Mouse (Mus musculus): ENCODE measurements around the gene Auts2. TPM values are rescaled to one million over a fixed set of nuclear protein-coding genes. Genes with fewer than 3 reads are reported as not detected.
A peak's percentile ranks its signal among the peaks of the same experiment; 100 is the strongest.

The Auts2 gene
- polyA plus RNA-seq, 1 experiment from 2014 or later = 53.4 TPM

DNA sequence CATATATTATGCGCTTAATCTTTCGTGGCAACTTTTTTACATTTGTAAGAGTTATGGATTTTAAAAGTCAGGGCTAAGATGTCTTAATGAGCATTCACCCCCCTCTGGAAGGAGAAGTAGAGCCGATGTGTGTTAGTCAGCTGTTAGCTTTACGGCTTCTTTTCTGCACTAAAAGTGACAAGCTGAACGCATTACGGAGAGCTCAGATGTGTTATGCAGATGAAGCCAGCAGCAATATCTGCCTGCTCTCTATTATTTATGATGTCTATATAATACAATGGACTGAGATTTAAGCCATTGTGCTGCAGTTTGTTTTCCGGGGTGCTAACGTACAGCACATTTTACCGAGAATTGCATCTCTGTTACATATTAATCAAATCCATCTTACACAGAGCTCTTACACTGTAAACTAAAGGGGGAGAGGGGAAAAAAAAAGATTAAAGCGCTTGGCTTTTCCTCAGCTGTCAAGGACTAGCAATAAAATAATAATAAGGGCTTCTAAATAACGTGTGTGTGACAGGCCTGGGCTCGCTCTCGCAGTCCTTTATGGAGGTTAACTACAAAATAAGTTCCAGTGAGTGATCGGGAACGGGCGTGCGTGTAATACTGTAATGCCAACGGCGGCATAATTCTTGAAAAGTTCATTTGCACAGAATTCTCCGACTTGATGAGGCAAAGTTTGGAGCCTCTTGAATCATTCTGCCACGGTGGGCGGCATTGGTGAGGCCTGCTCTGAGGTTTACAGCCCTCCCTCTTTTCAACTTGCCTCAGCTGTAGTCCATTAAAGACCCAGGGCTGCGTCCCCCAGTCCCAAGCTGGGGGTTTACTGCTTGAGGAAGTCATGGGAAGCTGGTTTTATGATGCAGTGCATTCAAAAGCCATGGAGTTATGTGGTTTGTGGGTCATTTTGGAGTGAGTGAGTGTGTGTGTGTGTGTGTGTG is 961.8 kb downstream of the Auts2 start:
- Histone ChIP-seq H3K9ac (ENCODE audit: low read length) (no peak overlapping the region), H3K4me1 (ENCODE audit: control insufficient read depth, insufficient read depth, low read length) (peaks cover 46% of the 10 kb centered on the region), H3K4me3 (ENCODE audit: low read depth, low read length) (no peak overlapping the region), H3K4me2 (ENCODE audit: low read depth, severe bottlenecking) (peak overlapping the region; percentile 32), H3K36me3 (ENCODE audit: control insufficient read depth, insufficient read depth, low read length) (no peaks in the 10 kb centered on the region), H3K27me3 (ENCODE audit: control insufficient read depth, insufficient read depth, low read length) (no peaks in the 10 kb centered on the region; the same call in 1 of the 2 replicates), H3K27ac (replicated peaks; ENCODE audit: low read depth, low read length) (no peak overlapping the region; the same call in 1 of the 2 replicates), H3K9me3 (ENCODE audit: control insufficient read depth, low read length) (no peaks in the 10 kb centered on the region)
- DNase-seq (ENCODE audit: low spot score) (peak; percentile 83), ATAC-seq (ENCODE audit: insufficient number of reproducible peaks, low FRiP score, low TSS enrichment, low read depth) (0 out of 2 replicates have a peak, but pooled peaks have one; percentile 63)
- WGBS = 11% methylated on average over 23 of the region's 23 CpGs

DNA sequence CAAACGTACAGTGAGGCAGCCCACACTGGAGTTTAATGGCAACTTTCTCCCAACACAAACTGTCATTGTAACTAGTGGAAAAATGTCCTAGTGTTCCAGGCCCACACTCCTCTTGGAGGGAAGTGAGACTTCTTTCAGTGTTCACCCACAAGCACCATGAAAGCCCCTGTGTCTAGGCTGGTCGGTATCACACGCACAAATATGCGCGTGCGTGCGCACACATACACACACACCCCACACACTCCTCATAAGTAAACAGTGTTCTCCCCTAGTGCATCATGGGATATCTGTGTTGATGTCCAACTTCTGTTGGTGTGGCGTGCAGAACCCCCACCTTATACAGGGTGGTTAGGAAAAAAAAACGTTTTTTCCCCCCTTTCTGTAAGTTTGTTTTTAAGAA is 964.4 kb downstream of the Auts2 start:
- peaks cover 27% of the 10 kb centered on the region for H3K4me1 ChIP-seq (ENCODE audit: control insufficient read depth, insufficient read depth, low read length)
- no peak overlapping the region for H3K4me3 ChIP-seq (ENCODE audit: low read depth, low read length)
- H3K36me3 ChIP-seq (ENCODE audit: control insufficient read depth, insufficient read depth, low read length) = no peaks in the 10 kb centered on the region
- no peak for DNase-seq (ENCODE audit: low spot score)
- H3K9me3 ChIP-seq (ENCODE audit: control insufficient read depth, low read length) = no peaks in the 10 kb centered on the region
- H3K27ac ChIP-seq (replicated peaks; ENCODE audit: low read depth, low read length) = no peak overlapping the region
- no peak overlapping the region for H3K4me2 ChIP-seq (ENCODE audit: low read depth, severe bottlenecking)
- H3K27me3 ChIP-seq (ENCODE audit: control insufficient read depth, insufficient read depth, low read length) = no peaks in the 10 kb centered on the region; the same call in 1 of the 2 replicates
- no peak for ATAC-seq (ENCODE audit: insufficient number of reproducible peaks, low FRiP score, low TSS enrichment, low read depth)
- 90% methylated on average over 9 of the region's 9 CpGs for WGBS
- no peak overlapping the region for H3K9ac ChIP-seq (ENCODE audit: low read length)

DNA sequence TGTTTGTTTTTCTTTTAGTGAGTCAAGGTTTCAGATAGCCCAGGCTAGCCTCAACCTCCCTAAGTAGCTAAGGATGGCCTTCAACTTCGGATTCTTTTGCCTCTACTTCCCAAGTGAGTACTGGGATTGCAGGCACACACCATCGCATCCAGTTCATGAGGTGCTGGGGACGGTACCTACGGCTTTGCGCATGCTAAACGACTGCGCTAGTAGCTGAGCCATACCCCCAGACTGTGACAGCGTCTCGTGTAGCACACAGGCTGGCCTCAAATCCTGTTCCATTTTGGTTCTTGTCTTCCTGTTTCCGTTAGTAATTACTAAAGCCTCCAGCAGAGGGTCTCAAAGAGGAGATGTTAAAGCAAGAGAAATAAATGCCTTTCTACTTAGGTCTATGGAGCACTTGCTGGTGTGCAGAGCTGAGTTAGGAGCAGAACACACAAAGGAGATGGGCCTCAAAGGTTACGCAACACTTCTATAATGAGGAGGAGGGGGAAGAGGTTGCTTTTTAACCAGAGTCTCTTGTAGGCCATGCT is 967.3 kb downstream of the Auts2 start:
- H3K4me2 ChIP-seq (ENCODE audit: low read depth, severe bottlenecking) = no peak overlapping the region
- H3K36me3 ChIP-seq (ENCODE audit: control insufficient read depth, insufficient read depth, low read length) = no peaks in the 10 kb centered on the region
- WGBS = 74% methylated on average over 11 of the region's 11 CpGs
- H3K9me3 ChIP-seq (ENCODE audit: control insufficient read depth, low read length) = no peaks in the 10 kb centered on the region
- ATAC-seq (ENCODE audit: insufficient number of reproducible peaks, low FRiP score, low TSS enrichment, low read depth) = no peak
- no peak overlapping the region for H3K27ac ChIP-seq (replicated peaks; ENCODE audit: low read depth, low read length)
- peaks cover 12% of the 10 kb centered on the region; the same call in 1 of the 2 replicates for H3K4me1 ChIP-seq (ENCODE audit: control insufficient read depth, insufficient read depth, low read length)
- H3K9ac ChIP-seq (ENCODE audit: low read length) = no peak overlapping the region
- H3K27me3 ChIP-seq (ENCODE audit: control insufficient read depth, insufficient read depth, low read length) = no peaks in the 10 kb centered on the region; the same call in 1 of the 2 replicates
- no peak overlapping the region for H3K4me3 ChIP-seq (ENCODE audit: low read depth, low read length)
- no peak for DNase-seq (ENCODE audit: low spot score)

- H3K4me1 ChIP-seq (ENCODE audit: control insufficient read depth, insufficient read depth, low read length) = peaks cover 10% of the 10 kb centered on the region; the same call in 1 of the 2 replicates
- no peak overlapping the region for H3K4me3 ChIP-seq (ENCODE audit: low read depth, low read length)
- no peaks in the 10 kb centered on the region; the same call in 1 of the 2 replicates for H3K27me3 ChIP-seq (ENCODE audit: control insufficient read depth, insufficient read depth, low read length)
- no peak overlapping the region for H3K27ac ChIP-seq (replicated peaks; ENCODE audit: low read depth, low read length)
- no peak overlapping the region for H3K9ac ChIP-seq (ENCODE audit: low read length)
- H3K36me3 ChIP-seq (ENCODE audit: control insufficient read depth, insufficient read depth, low read length) = no peaks in the 10 kb centered on the region
- ATAC-seq (ENCODE audit: insufficient number of reproducible peaks, low FRiP score, low TSS enrichment, low read depth) (no peak), DNase-seq (ENCODE audit: low spot score) (no peak)
- 27% methylated on average over 5 of the region's 5 CpGs for WGBS
- H3K9me3 ChIP-seq (ENCODE audit: control insufficient read depth, low read length) = no peaks in the 10 kb centered on the region
- H3K4me2 ChIP-seq (ENCODE audit: low read depth, severe bottlenecking) = no peak overlapping the region
Measured at GRCm38 (mm10) chr5:131575086-131575514, 968.0 kb downstream of the Auts2 start.

- H3K36me3 ChIP-seq (ENCODE audit: control insufficient read depth, insufficient read depth, low read length) = no peaks in the 10 kb centered on the region
- ATAC-seq (ENCODE audit: insufficient number of reproducible peaks, low FRiP score, low TSS enrichment, low read depth) = no peak
- H3K4me1 ChIP-seq (ENCODE audit: control insufficient read depth, insufficient read depth, low read length) = peaks cover 7% of the 10 kb centered on the region; the same call in 1 of the 2 replicates
- no peak overlapping the region for H3K27ac ChIP-seq (replicated peaks; ENCODE audit: low read depth, low read length)
- no peaks in the 10 kb centered on the region for H3K9me3 ChIP-seq (ENCODE audit: control insufficient read depth, low read length)
- H3K4me3 ChIP-seq (ENCODE audit: low read depth, low read length) = no peak overlapping the region
- no peaks in the 10 kb centered on the region; the same call in 1 of the 2 replicates for H3K27me3 ChIP-seq (ENCODE audit: control insufficient read depth, insufficient read depth, low read length)
- DNase-seq (ENCODE audit: low spot score) = no peak
- WGBS = 76% methylated on average over 16 of the region's 16 CpGs
- no peak overlapping the region for H3K9ac ChIP-seq (ENCODE audit: low read length)
- H3K4me2 ChIP-seq (ENCODE audit: low read depth, severe bottlenecking) = no peak overlapping the region
Measured at GRCm38 (mm10) chr5:131574469-131575085, 968.6 kb downstream of the Auts2 start.

DNA sequence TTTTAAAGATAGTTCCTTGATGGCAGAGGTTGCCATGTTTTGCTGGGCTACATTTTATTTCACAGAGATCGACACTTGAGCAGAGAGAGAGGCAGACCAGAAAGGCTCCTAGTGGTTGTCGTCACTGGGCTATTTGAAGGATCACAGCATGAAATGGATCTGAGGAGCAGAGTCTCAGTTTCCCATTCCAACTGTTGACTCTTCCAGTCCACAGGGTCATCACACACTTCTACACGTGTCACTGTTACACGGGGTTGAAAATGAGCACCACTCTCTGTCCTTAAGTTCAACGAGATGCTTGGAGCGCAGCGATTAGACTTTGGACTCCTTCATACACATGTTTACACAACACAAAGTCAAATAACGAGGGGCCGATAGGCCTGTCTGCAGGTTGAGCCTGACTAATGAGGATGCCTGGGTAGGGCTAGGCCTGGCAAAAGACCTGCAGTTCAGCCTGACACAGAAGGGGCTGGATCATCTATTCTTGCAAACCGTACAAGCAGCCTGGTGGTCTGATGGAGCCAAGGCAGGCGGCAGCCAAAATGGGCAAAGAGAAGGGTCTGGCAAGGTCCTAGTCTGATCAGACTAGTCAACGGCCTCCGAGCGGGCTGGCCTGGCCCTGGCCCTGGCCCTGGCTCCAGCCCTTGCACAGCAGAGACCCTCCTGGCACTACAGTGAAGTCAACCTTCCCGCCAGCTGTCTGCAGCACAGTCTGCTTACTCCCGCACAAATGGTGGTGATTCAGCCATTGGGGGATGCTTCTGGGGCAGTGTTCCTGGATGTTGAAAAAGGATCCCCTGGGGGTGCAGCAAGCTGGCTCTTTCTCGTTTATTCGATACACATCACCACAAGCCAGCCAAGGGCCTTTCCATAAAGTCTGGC is 969.6 kb downstream of the Auts2 start:
- 82% methylated on average over 18 of the region's 18 CpGs for WGBS
- H3K27me3 ChIP-seq (ENCODE audit: control insufficient read depth, insufficient read depth, low read length) = no peaks in the 10 kb centered on the region
- ATAC-seq (ENCODE audit: insufficient number of reproducible peaks, low FRiP score, low TSS enrichment, low read depth) = no peak

DNA sequence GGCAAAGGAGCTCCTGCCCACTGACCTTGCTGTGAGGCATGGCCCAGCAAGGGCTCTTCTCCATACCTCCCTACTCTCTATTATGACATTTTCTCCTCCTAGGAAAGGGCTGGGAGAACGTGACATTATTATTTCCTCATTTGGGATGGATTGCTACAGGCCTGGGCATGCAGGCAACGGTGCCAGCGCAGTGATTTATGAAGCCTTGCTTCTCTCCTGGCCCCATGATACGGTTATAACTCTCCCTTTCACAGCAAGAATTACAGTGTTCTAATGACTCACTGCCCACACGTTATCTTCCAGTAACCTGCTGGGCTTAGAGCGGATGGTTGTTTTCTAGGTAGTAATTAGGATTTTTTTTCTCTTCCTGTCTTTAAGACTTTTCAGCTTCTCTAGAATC is 977.1 kb downstream of the Auts2 start:
- WGBS = 47% methylated on average over 6 of the region's 6 CpGs
- no peaks in the 10 kb centered on the region for H3K9me3 ChIP-seq (ENCODE audit: control insufficient read depth, low read length)
- no peaks in the 10 kb centered on the region for H3K27me3 ChIP-seq (ENCODE audit: control insufficient read depth, insufficient read depth, low read length)
- ATAC-seq (ENCODE audit: insufficient number of reproducible peaks, low FRiP score, low TSS enrichment, low read depth) (no peak), DNase-seq (ENCODE audit: low spot score) (no peak)
- H3K4me3 ChIP-seq (ENCODE audit: low read depth, low read length) = no peak overlapping the region
- no peak overlapping the region for H3K9ac ChIP-seq (ENCODE audit: low read length)
- H3K4me1 ChIP-seq (ENCODE audit: control insufficient read depth, insufficient read depth, low read length) = no peaks in the 10 kb centered on the region
- no peaks in the 10 kb centered on the region for H3K36me3 ChIP-seq (ENCODE audit: control insufficient read depth, insufficient read depth, low read length)
- H3K4me2 ChIP-seq (ENCODE audit: low read depth, severe bottlenecking) = no peak overlapping the region
- H3K27ac ChIP-seq (replicated peaks; ENCODE audit: low read depth, low read length) = no peak overlapping the region

More for the DNA sequence above, 969.6 kb downstream of the Auts2 start:
- H3K9ac ChIP-seq (ENCODE audit: low read length) = no peak overlapping the region
- no peak overlapping the region for H3K4me2 ChIP-seq (ENCODE audit: low read depth, severe bottlenecking)
- no peaks in the 10 kb centered on the region for H3K9me3 ChIP-seq (ENCODE audit: control insufficient read depth, low read length)
- H3K4me3 ChIP-seq (ENCODE audit: low read depth, low read length) = no peak overlapping the region
- H3K4me1 ChIP-seq (ENCODE audit: control insufficient read depth, insufficient read depth, low read length) = peaks cover 5% of the 10 kb centered on the region; the same call in 1 of the 2 replicates
- H3K27ac ChIP-seq (replicated peaks; ENCODE audit: low read depth, low read length) = no peak overlapping the region
- no peaks in the 10 kb centered on the region for H3K36me3 ChIP-seq (ENCODE audit: control insufficient read depth, insufficient read depth, low read length)
- DNase-seq (ENCODE audit: low spot score) = no peak

Measured in limb, embryonic 11.5 days (tissue).